In the genomic region with DNA sequence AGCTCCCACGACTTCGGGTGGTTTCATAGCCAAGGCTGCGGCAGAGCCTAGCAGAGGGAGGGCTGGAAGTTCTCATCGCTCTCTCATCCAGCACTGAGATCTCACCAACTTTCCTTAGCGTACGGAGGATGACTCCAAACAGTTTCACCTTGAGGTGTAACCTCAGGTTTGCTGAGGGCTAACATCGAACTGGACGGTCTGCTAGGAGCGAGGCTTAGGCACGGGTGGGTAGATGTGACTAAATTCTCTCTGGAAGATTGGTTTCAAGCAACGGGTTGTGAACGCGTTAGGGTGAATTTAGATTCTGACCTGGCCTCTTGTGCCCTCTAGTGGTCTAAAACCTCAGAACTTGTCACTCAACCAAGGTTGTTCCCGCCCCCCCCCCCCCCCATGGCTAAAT, we compare ENCODE assay signal across 8 mouse cellular contexts. TPM values are rescaled to one million over a fixed set of nuclear protein-coding genes. Genes with fewer than 3 reads are reported as not detected.
DNase-seq lines count a peak whose midpoint lies in the region; ATAC-seq and TF ChIP-seq lines count a peak whose summit lies in the region.

No protein-coding gene starts in this region.

- peaks cover 6% of the 10 kb centered on the region for H3K4me1 ChIP-seq in limb, embryonic 14.5 days (ENCODE audit: control insufficient read depth, insufficient read depth, low read length)
- H3K4me1 ChIP-seq in midbrain, embryonic 14.5 days (ENCODE audit: control insufficient read depth, insufficient read depth, low read length), result no peaks in the 10 kb centered on the region; the same call in 1 of the 2 replicates

- H3K4me3 ChIP-seq in limb, embryonic 14.5 days (replicated peaks; ENCODE audit: low read length), result peak overlapping the region; percentile 33
- peak overlapping the region; percentile 13; the same call in 1 of the 2 replicates for H3K4me3 ChIP-seq in midbrain, embryonic 14.5 days (replicated peaks; ENCODE audit: low read depth, low read length)

- 0 out of 2 replicates have a peak, but pooled peaks have one; percentile 21 for ATAC-seq in limb, embryonic 14.5 days (ENCODE audit: low FRiP score, low read depth)
- ATAC-seq in midbrain, embryonic 14.5 days (ENCODE audit: low FRiP score, low TSS enrichment), result no peak

- peak; percentile 69 to 82 for DNase-seq in right cerebral cortex, adult 2 months (ENCODE audit: low spot score in 2 of 2)
- DNase-seq in right cerebral cortex, postnatal 14 days, result no peak
- DNase-seq in brain, embryonic 14.5 days (ENCODE audit: low read depth), result peak; percentile 84
- peak; percentile 88 for DNase-seq in forelimb bud, embryonic 11.5 days (ENCODE audit: low read depth, low spot score)
- peak; percentile 74 for DNase-seq in induced T-regulatory cell, adult 2 months (ENCODE audit: low read depth)
- DNase-seq in limb, embryonic 14.5 days (ENCODE audit: low spot score), result peak; percentile 93
- DNase-seq in midbrain, embryonic 14.5 days, result peak; percentile 89
- DNase-seq in testis, postnatal 14 days (ENCODE audit: low spot score), result peak; percentile 36

- TF ChIP-seq POLR2A in brain, embryonic 14.5 days (IDR thresholded peaks at IDR 0.05; ENCODE audit: borderline replicate concordance, extremely low read depth, insufficient read depth, insufficient read length, poor library complexity, severe bottlenecking), result no peak
- no peak for TF ChIP-seq POLR2A in limb, embryonic 14.5 days (IDR thresholded peaks at IDR 0.05; ENCODE audit: borderline replicate concordance, extremely low read depth, insufficient read depth, insufficient read length)

- TF ChIP-seq CTCF in brain, embryonic 14.5 days (IDR thresholded peaks at IDR 0.05; ENCODE audit: borderline replicate concordance, extremely low read depth, insufficient read depth, insufficient read length), result peak; percentile 63; the same call in 1 of the 2 replicates

- 3% methylated on average over 14 of the region's 14 CpGs for WGBS in limb, embryonic 14.5 days
- 5% methylated on average over 14 of the region's 14 CpGs for WGBS in midbrain, embryonic 14.5 days

- H3K9ac ChIP-seq in limb, embryonic 14.5 days (ENCODE audit: low read depth, low read length, severe bottlenecking), result peak overlapping the region; percentile 51
- H3K9ac ChIP-seq in midbrain, embryonic 14.5 days (replicated peaks; ENCODE audit: low read length), result 0 out of 2 replicates have a peak overlapping the region, but pooled peaks have one; percentile 34

- peak overlapping the region; percentile 63 for H3K4me2 ChIP-seq in limb, embryonic 14.5 days (replicated peaks; ENCODE audit: low read depth, low read length, severe bottlenecking)
- peak overlapping the region; percentile 47 for H3K4me2 ChIP-seq in midbrain, embryonic 14.5 days (ENCODE audit: low read length)

- no peaks in the 10 kb centered on the region for H3K36me3 ChIP-seq in limb, embryonic 14.5 days (ENCODE audit: control insufficient read depth, insufficient read depth, low read length)
- H3K36me3 ChIP-seq in midbrain, embryonic 14.5 days (ENCODE audit: control insufficient read depth, insufficient read depth, low read length), result no peaks in the 10 kb centered on the region

- no peak overlapping the region for H3K27ac ChIP-seq in limb, embryonic 14.5 days (replicated peaks; ENCODE audit: low read depth, low read length)
- H3K27ac ChIP-seq in midbrain, embryonic 14.5 days (replicated peaks; ENCODE audit: low read depth, low read length), result no peak overlapping the region

- H3K9me3 ChIP-seq in limb, embryonic 14.5 days (ENCODE audit: control insufficient read depth, low read length), result no peaks in the 10 kb centered on the region
- H3K9me3 ChIP-seq in midbrain, embryonic 14.5 days (ENCODE audit: control insufficient read depth, low read length), result no peaks in the 10 kb centered on the region

- no peaks in the 10 kb centered on the region for H3K27me3 ChIP-seq in limb, embryonic 14.5 days (ENCODE audit: control insufficient read depth, insufficient read depth, low read length)
- peaks cover 74% of the 10 kb centered on the region for H3K27me3 ChIP-seq in midbrain, embryonic 14.5 days (ENCODE audit: control insufficient read depth, insufficient read depth, low read length)

RNA-seq across cellular contexts. Expression of a gene that starts 9.0 kb away (rescaled TPM):
- polyA plus RNA-seq in brain, embryonic 14.5 days (2012; rRNA removed), result 7.2 and 16.3 TPM in 2 replicates
- 111 and 115 TPM in 2 replicates for polyA plus RNA-seq in limb, embryonic 14.5 days (2012; rRNA removed)
- 122 and 138 TPM in 2 replicates for polyA plus RNA-seq in limb, embryonic 14.5 days (2014; fragmentation: Nextera tagmentation; extraction: Ambion mirVana)
- 3.6 and 9.4 TPM in 2 replicates for polyA plus RNA-seq in midbrain, embryonic 14.5 days (2014; fragmentation: Nextera tagmentation; extraction: Ambion mirVana)
